Mouse (Mus musculus): ENCODE results near the gene Znhit3. TPM values are rescaled to one million over a fixed set of nuclear protein-coding genes. Genes with fewer than 3 reads are reported as not detected.
"Not testable (repeated sequence)": the region's sequence is repeated elsewhere in the genome, so short reads cannot be mapped to it uniquely, and the experiment has no call there.

Gene Znhit3
- polyA plus RNA-seq, 1 experiment from 2014 or later: 91.5 TPM

DNA sequence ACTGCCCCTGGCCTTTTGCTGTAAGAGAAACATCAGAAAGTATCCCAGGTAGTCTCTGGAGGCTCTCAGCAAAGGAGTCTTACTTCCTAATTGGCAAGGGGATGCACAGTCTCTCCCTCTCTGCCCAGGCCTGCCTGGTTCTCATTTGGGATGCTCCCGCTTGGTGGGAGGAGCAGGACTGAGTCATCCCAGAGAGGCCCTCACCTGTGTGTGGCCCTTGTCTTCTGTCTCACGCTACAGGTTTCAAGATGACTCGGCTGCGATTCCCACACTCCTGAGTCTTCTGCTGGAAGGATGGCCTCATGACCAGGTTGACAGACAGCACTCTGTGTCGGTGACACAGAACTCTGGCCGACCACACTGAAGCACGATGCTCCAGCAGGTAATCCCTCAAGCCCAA is 33.8 kb downstream of the Znhit3 start:
- Histone ChIP-seq H3K4me3 (no peak overlapping the region), H3K27me3 (ENCODE audit: low read depth, poor library complexity, severe bottlenecking) (no peaks in the 10 kb centered on the region), H3K9me3 (replicated peaks) (no peaks in the 10 kb centered on the region), H3K27ac (no peak overlapping the region), H3K36me3 (peaks cover 68% of the 10 kb centered on the region), H3K4me1 (peaks cover 20% of the 10 kb centered on the region)
- no peak for DNase-seq (ENCODE audit: low spot score)
- 94% methylated on average over 7 of the region's 7 CpGs for WGBS

DNA sequence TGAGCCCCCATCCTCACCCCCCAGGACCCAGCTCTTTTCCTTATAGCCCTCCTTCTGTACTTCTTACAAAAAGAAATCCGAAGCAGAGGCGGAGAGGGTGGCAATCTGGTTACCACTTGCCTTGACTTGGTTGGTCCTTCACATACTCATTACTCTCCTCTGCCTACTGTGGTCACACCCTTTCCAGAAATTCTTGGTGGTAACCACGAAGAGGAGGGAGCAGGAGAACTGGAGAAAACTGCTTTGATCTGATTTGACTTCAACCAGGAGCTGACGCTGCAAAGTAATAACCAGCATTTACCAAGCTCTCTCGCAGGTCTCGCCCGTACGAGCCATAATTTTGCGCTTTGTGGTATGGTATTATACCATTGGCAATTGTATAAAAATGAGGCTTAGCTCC is 35.2 kb downstream of the Znhit3 start:
- Histone ChIP-seq H3K36me3 (peaks cover 62% of the 10 kb centered on the region), H3K4me1 (peaks cover 20% of the 10 kb centered on the region), H3K27ac (peak overlapping the region; percentile 97), H3K4me3 (peak overlapping the region; percentile 94), H3K27me3 (ENCODE audit: low read depth, poor library complexity, severe bottlenecking) (no peaks in the 10 kb centered on the region), H3K9me3 (replicated peaks) (no peaks in the 10 kb centered on the region)
- WGBS: 54% methylated on average over 9 of the region's 9 CpGs
- DNase-seq (ENCODE audit: low spot score): no peak

DNA sequence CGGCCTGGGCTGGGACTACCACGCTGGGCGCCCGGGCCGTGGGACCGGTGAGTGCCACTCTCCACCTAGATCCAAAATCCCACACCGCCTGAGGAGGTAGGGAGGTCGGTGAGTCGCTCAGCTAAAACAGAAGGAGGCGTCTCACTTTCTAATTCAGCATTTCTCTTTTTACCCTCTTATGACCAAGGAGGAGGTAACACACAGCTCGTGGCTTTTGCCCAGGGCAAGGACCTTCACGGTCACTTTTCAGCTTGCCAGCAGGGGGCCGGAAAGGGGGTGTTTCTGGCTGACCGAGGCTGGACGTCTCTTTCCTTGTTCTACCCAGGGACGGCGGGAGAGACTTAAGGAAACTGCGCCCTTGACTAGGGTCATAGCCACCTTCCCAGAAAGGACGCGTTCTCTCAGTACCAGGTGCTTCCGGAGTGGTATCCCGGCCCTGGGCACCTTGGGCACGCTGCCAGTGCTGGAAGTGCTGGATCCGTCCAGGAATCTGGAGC is 35.7 kb downstream of the Znhit3 start:
- peaks cover 57% of the 10 kb centered on the region for H3K36me3 ChIP-seq
- H3K27me3 ChIP-seq (ENCODE audit: low read depth, poor library complexity, severe bottlenecking): no peaks in the 10 kb centered on the region
- H3K27ac ChIP-seq: peak overlapping the region; percentile 97
- peak overlapping the region; percentile 94 for H3K4me3 ChIP-seq
- peaks cover 20% of the 10 kb centered on the region for H3K4me1 ChIP-seq
- H3K9me3 ChIP-seq (replicated peaks): no peaks in the 10 kb centered on the region
- 1% methylated on average over 24 of the region's 24 CpGs for WGBS
- DNase-seq (ENCODE audit: low spot score): peak; percentile 80

DNA sequence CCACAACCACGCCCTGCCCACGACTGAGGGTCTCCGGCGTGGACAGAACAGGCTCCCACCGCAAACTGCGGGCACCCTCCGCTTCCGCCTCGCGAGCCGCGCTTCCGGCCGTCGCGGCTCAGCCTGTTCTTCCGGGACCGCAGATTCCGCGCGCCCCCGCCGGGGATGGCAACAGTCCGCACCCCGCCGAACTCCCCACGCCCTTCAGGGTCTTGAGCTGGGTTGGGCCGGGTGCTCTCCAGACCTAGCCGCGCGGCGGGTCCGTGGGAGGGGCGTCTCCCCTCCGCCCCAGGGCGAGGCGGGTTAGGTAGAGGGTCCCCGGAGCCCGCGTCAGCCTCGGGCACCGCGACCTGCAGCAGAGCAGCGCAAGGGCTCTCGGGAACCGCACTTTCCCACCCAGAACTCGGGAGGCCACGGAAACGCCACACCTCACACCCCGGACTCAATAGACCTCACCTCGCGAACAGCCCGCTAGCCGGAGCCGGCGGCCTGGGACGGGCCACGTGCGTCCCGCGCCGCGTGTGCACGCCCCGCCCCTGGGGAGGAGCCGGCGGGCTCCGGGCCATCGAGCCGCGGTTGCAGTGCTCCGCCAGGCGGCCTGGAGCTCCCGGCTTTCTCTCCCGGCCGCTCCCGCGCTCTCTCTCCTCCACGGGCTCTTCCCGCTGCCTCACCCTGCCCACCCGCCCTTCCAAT is 36.2 kb downstream of the Znhit3 start, which contains the start of the genes Myo19 and Pigw:
Myo19 (plus strand) TSS at position 377 of the 693 bp plus-strand sequence.
Pigw (minus strand) TSS at position 514 of the 693 bp plus-strand sequence.
- no peaks in the 10 kb centered on the region for H3K27me3 ChIP-seq (ENCODE audit: low read depth, poor library complexity, severe bottlenecking)
- WGBS: under 1% methylated on average over 81 of the region's 81 CpGs
- H3K36me3 ChIP-seq: peaks cover 51% of the 10 kb centered on the region
- H3K4me1 ChIP-seq: peaks cover 20% of the 10 kb centered on the region
- peak within 1 kb of the TSS; percentile 94 for H3K4me3 ChIP-seq
- peak within 1 kb of the TSS; percentile 97 for H3K27ac ChIP-seq
- peak; percentile 87 for DNase-seq (ENCODE audit: low spot score)
- no peaks in the 10 kb centered on the region for H3K9me3 ChIP-seq (replicated peaks)

DNA sequence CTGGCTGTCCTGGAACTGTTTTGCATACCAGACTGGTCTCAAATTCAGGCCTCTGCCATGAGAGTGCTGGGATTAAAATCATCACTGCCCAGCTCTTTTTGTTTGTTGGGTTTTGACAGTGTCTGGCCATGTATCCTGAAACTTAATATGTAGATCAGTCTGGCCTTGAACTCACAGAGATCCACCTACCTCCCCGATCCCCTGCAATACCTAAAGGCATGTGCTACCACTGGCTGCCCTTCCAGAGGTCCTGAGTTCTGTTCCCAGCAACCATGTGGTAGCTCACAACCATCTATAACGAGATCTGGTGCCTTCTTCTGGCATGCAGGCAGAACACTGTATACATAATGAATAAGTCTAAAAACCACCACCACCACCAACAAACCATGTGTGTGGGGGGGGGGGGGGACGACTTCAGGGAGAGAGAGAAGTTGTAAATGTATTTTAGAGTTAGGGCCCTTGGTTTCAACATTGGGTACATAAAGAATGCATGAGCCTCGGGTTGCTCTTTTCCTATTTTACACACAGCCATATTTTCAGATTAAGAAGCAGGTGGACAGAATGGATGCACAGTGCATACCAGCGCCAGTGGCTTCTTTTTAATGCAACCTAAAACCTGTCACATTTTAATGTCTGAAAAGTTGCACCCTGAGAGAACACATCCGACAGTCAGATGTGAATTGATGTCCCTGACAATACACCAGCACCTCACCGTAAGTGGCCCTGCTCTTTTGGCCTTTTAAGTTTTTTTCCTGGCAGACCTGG is 37.0 kb downstream of the Znhit3 start:
- no peaks in the 10 kb centered on the region for H3K27me3 ChIP-seq (ENCODE audit: low read depth, poor library complexity, severe bottlenecking)
- WGBS: 26% methylated on average over 7 of the region's 7 CpGs
- no peak for DNase-seq (ENCODE audit: low spot score)
- peaks cover 20% of the 10 kb centered on the region for H3K4me1 ChIP-seq
- H3K36me3 ChIP-seq: peaks cover 44% of the 10 kb centered on the region
- H3K9me3 ChIP-seq (replicated peaks): no peaks in the 10 kb centered on the region
- H3K27ac ChIP-seq: peak overlapping the region; percentile 97
- H3K4me3 ChIP-seq: peak overlapping the region; percentile 94

DNA sequence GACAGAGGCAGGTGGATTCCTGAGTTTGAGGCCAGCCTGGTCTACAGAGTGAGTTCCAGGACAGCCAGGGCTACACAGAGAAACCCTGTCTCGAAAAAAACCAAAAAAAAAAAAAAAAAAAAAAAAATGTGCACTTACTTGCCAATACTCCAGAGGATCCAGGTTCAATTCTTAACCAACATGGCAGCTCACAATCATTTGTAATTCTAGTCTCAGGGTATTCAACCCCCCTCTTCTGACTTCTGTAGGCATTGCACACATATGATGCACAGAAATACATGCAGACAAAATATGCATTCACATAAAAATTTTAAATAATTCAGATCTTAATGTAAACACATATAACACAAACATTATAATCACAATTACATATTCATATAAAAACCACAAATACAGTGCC is 40.1 kb downstream of the Znhit3 start:
- H3K4me3 ChIP-seq; DNase-seq (ENCODE audit: low spot score); H3K27me3 ChIP-seq (ENCODE audit: low read depth, poor library complexity, severe bottlenecking); H3K27ac ChIP-seq; H3K9me3 ChIP-seq (replicated peaks): not testable (repeated sequence)
- Histone ChIP-seq H3K36me3 (peaks cover 22% of the 10 kb centered on the region), H3K4me1 (peaks cover 19% of the 10 kb centered on the region)
- WGBS: 71% methylated on average over 1 of the region's 1 CpGs

DNA sequence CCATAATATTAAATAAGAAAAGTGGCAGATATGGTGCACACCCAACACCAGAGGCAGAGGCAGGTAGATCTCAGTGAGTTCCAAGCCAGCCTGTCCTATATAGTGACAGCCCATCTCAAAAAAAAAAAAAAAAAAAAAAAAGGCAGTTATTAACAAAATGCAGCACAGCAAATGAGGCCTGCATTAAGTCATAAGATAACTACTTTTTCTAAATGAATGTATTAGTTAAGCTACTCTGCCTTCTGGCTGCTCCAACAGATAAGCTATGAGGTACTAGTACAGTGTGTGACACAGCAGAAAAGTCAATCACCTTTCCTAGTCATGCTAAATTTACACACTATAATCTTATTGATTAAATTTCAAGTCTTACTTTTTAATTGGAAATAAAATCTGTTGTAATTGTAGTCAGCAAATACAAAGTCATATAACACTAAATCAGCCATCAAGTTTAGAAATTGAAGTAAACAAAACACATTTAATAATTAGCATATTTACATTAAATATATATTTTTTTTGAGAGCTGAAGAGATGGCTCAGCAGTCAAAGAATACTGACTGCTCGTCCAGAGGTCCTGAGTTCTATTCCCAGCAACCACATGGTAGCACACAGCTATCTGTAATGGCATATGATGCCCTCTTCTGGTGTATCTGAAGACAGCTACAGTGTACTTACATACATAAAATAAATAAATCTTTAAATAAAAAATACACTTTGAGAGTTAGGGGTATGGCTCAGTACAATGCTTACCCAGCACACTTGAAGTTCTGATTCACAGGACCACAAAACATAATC is 42.9 kb downstream of the Znhit3 start:
- WGBS: 76% methylated on average over 1 of the region's 1 CpGs
- DNase-seq (ENCODE audit: low spot score): no peak

DNA sequence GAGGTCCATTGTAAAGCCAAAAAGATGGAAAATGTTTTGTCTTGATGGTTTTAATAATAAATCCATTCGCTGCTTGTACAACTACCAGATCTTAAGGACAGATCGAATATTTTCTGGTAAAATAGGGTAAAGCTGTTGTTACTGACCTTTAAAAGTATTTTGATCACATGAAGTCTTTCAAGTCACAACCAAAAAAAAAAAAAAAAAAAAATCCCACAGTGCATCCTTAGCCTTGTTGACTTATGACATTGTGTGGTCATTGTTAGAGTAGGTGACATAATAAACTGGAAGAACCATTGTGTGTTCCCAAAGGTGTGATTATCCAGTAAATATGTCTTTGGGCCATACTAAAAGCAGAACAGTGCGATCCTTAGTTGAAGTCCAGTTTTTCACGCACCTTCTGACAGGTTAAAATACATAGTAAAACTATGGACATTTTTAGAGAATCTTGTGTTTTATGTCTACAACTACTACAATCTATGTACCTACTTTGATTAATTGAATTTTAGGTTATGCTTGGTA is 44.6 kb downstream of the Znhit3 start:
- WGBS: 83% methylated on average over 4 of the region's 4 CpGs
- peak overlapping the region; percentile 74 for H3K4me3 ChIP-seq
- H3K27ac ChIP-seq: peak overlapping the region; percentile 97
- no peak for DNase-seq (ENCODE audit: low spot score)
- no peaks in the 10 kb centered on the region for H3K9me3 ChIP-seq (replicated peaks)
- H3K36me3 ChIP-seq: peaks cover 11% of the 10 kb centered on the region
- no peaks in the 10 kb centered on the region for H3K27me3 ChIP-seq (ENCODE audit: low read depth, poor library complexity, severe bottlenecking)
- H3K4me1 ChIP-seq: peaks cover 28% of the 10 kb centered on the region

More for the DNA sequence above, 42.9 kb downstream of the Znhit3 start:
- no peak overlapping the region for H3K27ac ChIP-seq
- H3K27me3 ChIP-seq (ENCODE audit: low read depth, poor library complexity, severe bottlenecking): no peaks in the 10 kb centered on the region
- H3K9me3 ChIP-seq (replicated peaks): no peaks in the 10 kb centered on the region
- peaks cover 21% of the 10 kb centered on the region for H3K36me3 ChIP-seq
- no peak overlapping the region for H3K4me3 ChIP-seq
- H3K4me1 ChIP-seq: peaks cover 15% of the 10 kb centered on the region

DNA sequence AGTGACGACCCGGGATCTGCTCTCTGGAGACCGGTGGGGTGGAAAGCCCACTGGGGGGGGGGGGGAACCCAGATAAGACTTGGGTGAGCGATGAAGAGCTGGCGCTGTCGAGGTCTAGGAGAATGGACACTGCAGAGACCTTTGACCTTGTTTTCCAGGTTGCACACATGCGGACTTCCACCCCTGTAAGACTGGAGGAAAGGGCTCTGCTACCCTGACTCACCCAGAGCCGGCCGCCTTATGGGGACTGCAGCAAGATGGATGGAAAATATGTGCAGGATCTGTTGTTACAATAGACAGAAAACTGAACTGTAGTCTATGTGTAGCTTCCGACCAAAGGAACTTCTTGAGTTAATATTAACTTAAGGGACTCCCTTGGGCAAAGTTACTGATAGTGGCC is 45.1 kb downstream of the Znhit3 start:
- peaks cover 8% of the 10 kb centered on the region for H3K36me3 ChIP-seq

DNA sequence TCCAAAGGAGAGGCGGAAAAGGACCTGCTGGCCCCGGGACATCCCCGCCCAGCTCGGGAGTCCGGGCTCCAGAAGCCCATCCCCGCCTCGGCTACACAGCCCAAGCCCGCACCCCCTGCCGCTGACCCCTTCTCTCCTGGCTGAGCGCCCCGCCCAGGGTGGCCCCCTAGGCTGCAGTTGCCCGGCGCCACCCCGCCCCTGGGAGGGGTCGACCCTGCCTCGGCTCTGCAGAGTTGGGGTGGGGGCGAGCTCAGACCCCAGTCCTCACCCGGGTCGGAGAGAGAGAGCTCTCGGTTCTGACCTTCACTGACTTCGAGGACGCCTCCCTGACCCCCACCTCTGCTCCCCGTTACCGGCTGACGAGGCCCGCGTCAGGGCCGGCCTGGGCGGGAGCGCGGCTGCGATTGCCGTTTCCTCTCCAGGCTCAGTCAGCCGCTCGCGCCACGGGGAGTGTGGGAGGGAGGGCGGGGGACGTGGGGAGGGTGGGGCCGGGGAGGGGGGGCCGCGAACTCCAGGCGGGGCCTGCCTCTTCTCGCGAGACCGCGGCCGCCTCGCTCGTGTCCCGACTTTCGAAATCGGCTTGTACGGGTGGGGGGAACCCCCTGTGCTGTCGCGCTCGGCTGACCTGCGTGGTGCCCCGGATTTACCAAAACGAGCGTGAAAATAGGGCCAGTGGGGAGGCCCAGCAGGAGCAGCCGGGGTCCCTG is 45.7 kb downstream of the Znhit3 start, which contains the start of gene Ggnbp2:
Ggnbp2 (minus strand) TSS at position 481 of the 707 bp plus-strand sequence.
- peaks cover 8% of the 10 kb centered on the region for H3K36me3 ChIP-seq
- no peaks in the 10 kb centered on the region for H3K9me3 ChIP-seq (replicated peaks)
- peak within 1 kb of the TSS; percentile 74 for H3K4me3 ChIP-seq
- H3K27ac ChIP-seq: peak within 1 kb of the TSS; percentile 97
- peak; percentile 93 for DNase-seq (ENCODE audit: low spot score)
- peaks cover 32% of the 10 kb centered on the region for H3K4me1 ChIP-seq
- under 1% methylated on average over 56 of the region's 62 CpGs for WGBS
- no peaks in the 10 kb centered on the region for H3K27me3 ChIP-seq (ENCODE audit: low read depth, poor library complexity, severe bottlenecking)

More for the DNA sequence above, 45.1 kb downstream of the Znhit3 start:
- Histone ChIP-seq H3K27ac (peak overlapping the region; percentile 97), H3K9me3 (replicated peaks) (no peaks in the 10 kb centered on the region), H3K27me3 (ENCODE audit: low read depth, poor library complexity, severe bottlenecking) (no peaks in the 10 kb centered on the region), H3K4me1 (peaks cover 32% of the 10 kb centered on the region), H3K4me3 (peak overlapping the region; percentile 74)
- DNase-seq (ENCODE audit: low spot score): no peak
- under 1% methylated on average over 10 of the region's 10 CpGs for WGBS

DNA sequence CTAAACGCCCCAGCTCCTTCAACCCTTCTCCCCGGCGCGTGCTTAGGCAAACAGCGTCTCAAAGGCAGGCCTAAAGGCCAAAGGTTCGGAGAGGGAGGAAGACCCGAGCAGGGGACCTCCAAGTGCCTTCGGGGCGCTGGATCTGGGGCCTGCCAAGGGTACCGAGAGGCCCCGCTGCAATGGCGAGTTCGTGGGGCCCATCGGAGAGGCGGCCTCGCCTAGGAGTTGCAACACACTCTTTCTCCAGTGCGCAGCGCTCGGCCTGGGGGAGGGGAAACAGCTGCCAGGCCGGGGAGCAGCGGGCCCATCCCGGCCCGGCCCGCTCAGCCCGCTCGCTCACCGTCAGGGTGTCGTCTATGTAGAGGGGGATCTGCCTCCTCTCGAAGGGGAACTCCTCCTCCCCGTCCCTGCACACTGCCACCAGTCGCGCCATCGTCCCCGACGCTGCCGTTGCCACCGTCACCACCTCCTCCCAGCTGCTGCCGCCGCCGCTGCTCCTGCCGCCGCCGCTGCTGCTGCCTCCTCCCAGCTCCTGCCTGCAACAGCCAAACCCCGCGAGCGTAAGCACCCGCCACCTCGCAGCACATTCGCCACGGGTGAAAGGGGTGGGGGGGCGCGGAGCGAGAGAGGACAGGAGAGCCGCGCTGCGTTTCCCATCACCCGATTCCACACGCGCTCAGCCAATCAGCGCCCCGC is 46.5 kb downstream of the Znhit3 start:
- Histone ChIP-seq H3K27ac (peak overlapping the region; percentile 97), H3K36me3 (peaks cover 8% of the 10 kb centered on the region), H3K27me3 (ENCODE audit: low read depth, poor library complexity, severe bottlenecking) (no peaks in the 10 kb centered on the region), H3K4me1 (peaks cover 32% of the 10 kb centered on the region), H3K9me3 (replicated peaks) (no peaks in the 10 kb centered on the region), H3K4me3 (peak overlapping the region; percentile 74)
- under 1% methylated on average over 61 of the region's 61 CpGs for WGBS
- peak; percentile 98 for DNase-seq (ENCODE audit: low spot score)
